Mouse (Mus musculus) layer of hippocampus, adult 18-20 months (tissue): ENCODE data around the gene Sgip1. TPM values are rescaled to one million over a fixed set of nuclear protein-coding genes. Genes with fewer than 3 reads are reported as not detected.

Source experiments
- DNase-seq, 2 experiments: peaks; one replicate each; pipeline ENCODE4 v3.0.0; 2022; ENCODE audit warnings: low spot score in 2 of 2
- total RNA-seq, 2 experiments: library from RNA; stranded (reverse); gene quantifications; 2 replicates each; pipeline ENCODE4 v1.2.3; 2021

The Sgip1 gene
- total RNA-seq, 2 experiments from 2014 or later = 253 to 278 TPM

DNA sequence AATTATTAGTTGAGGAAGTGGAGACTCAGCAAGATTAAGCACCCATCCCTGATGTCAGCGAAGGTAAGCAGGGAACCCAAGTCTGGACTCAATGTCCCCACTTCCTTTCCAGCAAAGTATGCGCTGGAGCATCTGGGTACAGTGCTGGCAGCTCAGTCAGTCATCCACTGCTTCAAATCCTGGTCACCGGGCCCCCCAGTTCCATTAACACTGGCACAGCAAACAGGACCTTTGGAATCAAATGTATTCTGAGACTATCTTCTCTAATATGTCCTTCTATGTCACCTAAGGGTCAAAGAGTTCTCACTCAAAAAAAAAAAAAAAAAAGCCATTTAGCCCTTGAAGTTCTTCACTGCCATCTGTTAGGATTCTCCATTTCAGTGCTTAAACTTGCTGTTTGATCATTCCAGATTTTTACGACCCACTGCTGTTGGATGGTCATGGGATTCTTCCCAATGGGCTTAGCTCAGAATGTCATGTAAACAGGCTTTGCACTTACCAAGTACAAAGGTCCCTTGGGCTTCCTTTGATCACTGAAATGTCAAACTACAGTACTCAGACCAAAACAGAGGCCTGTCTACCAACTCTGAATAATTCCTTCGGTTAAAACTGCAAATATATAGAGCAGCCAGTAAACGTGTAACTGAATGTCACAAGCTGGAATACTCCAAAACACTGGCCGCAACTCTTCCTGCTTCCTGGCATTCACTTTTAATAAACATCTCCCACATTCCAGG, 99.1 kb downstream of the Sgip1 start:
- DNase-seq = no peak

DNA sequence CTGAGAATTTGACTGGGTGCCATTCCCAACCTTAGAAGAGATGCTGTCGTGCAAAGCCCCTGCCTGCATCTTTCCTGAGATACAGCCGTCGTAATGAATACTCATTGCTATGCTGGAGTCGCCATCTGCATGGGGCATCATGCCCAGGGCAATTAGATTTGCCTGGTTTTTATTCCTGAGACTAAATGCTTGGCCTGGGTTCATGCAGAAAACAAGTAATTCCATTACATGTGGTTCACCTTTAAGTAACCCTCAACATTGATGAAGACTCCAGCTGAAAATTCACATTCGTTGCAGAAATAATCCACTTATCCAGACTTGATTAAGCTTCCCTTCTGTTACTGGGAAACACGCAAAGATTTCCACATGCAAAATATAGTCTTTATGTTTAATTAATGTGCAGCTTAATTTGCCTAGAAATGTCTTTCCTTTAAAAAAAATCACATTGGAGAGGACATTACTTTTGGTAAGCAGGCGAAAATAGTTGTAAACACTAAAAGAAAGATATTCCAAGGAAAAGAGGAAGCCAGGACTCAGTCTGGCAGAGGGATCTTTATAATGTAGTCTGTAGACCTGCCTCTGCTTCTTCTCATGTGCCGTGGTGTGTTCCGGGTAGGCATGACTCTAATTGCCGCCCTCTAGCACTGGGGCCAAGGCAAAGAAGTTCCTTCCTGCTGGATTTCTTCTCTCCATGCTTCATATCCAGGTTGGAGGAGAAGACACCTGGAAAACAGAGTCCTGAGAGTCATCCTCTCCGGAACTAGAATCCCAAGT, 100.0 kb downstream of the Sgip1 start:
- DNase-seq = peak in 1 of 2 experiments; percentile 60

DNA sequence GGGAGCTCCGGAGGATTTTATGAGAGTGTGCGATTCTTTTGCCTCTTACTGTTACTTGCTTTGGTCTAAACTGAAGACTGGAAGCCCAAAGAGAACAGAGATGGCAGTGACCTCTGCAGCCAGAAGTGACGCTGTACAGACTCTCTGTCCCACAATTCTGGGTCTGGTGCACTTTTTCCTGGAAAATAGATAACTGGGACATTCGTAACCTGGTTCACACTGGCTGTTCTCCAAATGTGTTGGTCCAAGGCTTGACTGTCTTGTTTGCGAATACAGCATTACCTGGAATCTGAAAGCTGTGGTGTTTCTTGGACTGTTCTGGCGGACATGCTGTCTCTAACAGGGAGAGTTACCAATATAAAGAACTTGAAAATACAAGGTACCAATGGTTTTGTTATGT, 109.4 kb downstream of the Sgip1 start:
- DNase-seq = no peak

DNA sequence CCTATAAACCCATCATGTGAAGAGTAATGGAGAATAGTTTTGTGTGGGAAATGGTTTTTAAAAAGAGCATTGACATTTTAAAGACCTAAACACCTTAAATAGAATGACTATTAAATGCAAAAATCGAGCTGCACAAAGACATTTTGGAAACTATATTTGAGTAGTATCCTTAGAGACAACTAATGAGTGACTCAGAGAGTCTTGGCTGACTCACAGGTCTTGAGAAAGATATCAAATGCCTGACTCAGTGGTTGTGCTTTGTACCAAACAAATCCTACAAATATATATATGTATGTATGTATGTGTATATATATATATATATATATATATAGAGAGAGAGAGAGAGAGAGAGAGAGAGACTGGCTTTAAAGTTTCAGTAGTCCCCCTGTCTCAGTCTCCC, 110.1 kb downstream of the Sgip1 start:
- DNase-seq = no peak

DNA sequence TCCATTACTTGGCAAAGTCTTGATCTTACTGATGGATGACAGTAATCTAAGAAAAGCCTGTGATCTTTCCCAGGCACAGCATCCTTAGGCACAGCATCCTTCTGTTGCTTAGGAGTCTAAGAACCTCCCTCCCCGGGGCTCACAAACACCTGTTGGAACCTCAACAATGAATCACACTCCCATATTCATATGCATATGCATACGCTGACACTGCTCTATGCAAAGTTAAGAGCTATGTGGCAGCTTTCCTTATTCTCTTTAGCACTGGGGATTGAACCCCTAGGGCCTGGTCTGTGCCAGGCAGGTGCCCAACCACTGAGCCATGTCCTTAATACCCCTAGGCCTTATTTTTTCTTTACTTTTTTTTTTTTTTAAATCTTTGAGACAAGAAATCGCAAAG, 111.2 kb downstream of the Sgip1 start:
- DNase-seq = peak in 1 of 2 experiments; percentile 42

DNA sequence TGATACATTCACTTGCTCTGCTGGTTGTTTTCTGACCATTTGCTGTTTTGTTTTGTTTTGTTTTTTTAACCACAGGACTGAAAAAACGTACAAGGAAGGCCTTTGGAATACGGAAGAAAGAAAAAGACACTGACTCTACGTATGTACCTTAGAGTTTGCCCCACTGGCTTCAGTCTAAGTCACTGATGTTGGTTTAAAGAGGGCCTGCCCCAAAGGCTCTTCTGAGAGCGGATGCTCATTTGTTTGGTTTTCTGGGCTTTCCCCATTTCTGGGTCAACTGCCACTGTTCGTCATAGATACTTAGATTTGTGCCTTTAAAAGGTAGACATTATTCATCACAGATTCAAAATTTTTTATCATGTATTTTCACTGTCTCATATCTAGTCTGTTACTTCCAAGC, 111.7 kb downstream of the Sgip1 start:
- no peak for DNase-seq

DNA sequence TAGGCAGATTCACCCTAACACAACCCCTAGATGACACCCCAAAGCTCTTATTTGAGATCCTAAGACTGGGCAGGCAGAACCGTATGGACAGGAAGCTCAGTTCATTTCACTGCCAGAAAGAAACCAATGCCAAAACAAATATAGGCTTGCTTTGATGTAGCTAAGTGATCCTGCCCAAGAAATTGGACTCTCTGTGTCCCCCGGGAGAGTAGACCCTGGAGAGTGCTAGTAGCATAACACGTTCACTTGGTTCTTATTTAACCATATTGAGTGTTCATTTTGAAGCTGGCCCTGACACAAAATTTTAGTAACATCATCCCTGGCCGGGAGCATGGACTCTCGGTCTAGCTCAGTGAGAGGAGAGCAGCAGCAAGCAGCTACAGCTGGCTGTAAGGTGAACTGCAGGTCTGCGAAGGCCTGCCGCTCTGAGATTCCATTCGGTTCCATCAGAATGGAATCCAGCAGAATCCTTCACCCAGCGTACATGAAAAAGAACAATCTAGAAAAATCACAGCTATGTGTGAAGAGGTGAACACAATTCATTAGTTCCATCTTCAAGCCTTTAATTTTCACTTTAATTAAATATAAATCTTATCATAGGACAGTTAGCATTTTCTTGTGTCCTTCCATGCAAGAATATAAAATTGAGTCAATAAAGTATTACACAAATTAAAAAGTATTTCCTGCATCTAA, 112.4 kb downstream of the Sgip1 start:
- DNase-seq = no peak

DNA sequence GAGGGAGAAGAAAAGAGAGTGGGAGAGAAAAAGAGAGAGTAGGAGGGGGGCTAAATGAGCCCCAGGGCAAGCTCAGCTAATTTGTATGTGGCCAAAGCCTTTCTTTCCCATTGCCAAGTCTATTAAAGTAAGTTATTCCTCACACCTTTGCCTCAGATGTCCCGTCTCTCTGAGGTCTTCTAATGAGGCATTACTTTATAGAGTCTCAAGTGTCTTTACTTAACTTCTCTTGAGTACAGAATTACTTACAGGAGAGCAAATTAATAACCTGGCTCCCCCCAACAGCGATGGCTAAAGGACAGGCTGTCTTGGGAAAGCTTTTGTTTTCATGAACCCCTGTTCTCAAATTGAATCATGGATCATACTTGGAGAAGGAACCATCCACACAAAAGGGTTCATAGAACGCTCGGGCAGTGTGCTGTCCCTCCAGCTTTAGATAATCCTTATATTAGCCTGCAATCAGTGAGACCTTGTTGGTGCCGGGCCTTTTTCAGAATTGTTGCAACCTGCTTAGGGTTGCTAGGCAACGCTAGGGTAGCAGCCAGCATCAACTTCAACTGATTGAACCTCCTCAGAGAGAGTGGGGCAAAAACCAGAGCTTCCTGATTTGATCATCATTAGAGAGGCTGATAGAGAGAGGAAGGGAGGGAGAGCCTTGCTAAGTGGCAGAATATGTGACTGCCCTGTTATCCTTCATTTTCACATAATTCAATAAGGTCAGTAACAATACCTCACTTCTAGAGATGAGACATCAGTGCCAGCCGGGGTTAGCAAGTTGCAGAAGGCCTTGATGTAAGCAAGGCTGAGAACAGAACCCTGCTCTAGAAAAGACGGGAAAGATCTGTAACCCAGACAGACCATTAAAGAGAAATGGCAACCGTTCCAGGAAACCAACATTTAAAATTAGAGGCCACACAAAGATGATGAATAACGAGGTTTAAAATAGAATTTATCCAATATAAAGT, 114.1 kb downstream of the Sgip1 start:
- peak; percentile 37 to 70 for DNase-seq

DNA sequence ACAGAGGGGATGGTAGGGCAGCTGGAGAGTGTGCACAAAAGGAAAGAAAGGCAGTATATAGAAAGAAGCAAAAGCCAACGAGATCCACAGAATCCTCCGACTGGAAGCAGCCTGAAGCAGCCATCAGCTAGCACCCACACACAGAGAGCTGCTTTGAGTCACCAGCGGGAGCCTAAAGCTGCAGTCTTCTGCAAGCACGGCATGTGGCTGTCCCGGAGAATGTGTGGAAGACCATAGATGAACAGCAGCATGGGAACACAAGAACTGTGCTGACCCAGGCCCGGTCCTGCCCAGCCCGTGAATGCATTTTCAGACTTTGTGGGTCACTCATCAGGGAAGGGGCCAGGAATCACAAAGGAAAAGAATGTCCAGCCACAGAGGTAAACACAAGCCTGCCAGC, 115.0 kb downstream of the Sgip1 start:
- peak; percentile 55 to 70 for DNase-seq

DNA sequence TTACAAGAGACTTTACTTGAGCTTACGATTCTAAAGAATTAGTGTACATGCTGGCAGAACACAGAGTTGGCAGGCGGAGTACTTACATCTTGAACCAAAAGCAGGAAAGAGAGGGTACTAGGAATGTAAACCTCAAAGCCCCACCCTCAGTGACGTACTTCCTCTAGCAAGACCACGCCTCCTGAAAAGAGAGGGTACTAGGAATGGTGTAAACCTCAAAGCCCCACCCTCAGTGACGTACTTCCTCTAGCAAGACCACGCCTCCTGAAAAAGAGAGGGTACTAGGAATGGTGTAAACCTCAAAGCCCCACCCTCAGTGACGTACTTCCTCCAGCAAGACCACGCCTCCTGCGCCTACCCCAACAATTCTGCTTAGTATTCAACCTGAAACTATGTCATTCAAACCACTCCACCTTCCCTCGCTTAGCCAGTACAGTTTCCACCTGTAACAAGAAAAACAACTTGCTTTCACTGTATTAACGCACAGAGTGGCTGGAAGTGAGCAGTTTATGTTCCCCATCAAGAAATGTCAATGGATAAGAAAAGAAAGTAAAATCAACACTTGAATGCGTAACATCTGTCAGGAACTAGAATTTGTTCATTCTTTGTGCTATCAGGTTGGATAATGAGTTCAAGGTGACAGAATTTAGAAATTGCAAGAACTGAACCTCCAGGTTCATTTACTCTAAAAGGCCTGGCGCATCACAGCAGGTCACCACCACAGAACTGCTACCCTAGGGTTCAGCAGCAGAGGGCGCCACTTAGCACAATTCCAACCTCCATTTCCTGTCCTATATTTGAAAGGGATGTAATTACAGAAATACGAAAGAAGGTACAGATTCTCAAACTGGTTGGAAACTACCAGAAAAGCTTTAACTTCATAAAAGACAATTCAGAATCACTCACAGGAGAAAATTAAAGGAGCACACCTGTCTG, 118.4 kb downstream of the Sgip1 start:
- no peak for DNase-seq

DNA sequence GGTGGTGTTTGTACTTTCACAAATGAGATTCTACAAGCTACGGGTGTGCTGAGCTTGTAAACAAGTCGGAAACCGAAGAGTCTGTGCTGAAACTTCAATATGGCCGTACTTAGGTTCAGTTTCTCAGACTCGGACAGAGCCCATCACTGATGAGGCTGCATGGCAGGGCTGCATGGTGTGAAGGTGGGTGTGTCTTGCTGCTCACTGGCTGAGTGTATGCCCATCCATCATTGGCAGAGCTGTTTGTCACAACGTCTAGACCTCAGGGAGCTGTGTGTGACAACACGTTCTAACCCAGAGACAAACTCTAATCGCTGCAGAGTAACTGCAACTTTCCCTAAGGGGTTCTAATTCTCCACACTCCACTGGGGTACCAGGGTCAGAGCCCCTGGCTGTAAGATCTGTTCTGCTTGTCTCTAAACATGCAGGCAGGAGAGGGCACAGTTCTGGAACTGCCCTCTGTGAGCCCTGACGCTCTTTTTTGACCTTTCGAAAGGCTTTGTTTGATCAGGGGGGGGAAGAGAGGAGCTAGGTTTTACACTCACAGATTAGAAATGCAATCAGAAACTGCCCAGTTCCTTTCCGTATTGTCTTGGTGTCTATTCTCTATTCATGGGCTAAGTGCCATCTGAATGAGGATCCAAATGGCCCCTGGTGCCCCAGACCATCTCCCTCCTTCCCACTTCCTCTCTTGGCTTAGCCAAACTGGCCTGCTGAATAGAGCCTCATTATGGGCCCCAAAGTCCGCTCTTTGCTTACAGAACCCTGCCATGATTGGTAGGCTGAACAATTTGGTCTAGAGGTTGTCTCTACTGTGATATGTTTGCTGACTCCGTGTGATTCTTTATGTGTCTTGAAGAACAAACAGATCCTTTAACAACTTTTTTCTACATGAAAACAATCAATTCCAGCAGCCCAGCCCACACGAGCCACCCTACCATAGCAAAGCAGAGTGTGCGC, 121.9 kb downstream of the Sgip1 start:
- no peak for DNase-seq

DNA sequence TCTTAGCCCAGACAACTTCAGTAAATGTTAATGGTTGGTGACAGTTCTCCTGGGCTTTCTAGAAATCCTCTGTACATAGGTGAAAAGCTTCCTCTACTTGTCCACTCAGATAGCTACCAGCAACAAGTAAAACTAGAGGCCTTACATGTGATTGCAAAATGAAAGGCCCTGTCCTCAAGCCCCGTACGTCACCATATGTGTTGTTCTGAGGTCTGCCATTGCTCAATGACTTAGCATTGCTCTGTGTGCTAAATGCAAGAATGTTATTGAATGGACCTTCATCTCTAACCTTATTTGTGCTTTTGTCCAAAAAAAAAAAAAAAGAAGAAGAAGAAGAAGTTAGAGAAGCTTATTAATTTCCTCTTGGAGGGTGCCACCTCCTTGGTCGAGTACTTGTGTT, 125.4 kb downstream of the Sgip1 start:
- DNase-seq = no peak

DNA sequence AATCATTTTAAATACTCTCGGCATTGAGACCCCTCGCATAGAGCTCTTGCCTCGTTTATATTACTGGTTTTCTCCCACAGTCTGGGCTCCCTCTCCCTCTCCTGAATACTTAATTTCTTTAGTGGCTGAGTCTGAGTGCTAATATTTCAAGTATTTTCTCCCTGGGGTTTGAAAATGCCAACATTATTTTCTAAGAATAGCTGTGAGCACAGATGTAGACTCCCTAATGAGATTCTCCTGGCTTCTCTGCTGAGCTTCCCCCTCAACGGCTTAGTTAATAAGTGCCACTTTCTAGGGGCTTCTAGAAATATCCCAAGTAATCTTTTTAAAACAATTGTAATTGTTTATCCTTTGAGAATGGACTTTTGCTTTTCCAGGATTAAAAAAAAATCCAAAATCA, 130.2 kb downstream of the Sgip1 start:
- DNase-seq = no peak

DNA sequence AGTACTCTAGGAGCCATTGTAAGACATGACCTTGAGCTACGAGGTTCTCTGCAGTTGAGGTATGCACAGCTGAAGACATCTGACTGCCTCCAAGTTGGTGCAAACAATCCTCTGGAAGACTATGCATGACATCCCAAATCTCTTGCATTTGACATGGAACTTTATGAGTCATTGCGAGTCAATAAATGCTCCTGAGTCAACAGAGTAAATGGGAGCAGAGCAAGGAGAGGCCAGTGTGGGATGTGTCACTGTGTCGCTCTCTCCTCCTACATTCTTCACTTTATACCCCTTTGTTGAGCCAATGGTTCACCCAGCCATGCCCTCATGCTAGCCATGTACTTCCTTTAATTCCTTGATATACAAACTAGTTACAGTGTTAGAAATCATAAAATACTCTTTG, 142.0 kb downstream of the Sgip1 start:
- DNase-seq = no peak

DNA sequence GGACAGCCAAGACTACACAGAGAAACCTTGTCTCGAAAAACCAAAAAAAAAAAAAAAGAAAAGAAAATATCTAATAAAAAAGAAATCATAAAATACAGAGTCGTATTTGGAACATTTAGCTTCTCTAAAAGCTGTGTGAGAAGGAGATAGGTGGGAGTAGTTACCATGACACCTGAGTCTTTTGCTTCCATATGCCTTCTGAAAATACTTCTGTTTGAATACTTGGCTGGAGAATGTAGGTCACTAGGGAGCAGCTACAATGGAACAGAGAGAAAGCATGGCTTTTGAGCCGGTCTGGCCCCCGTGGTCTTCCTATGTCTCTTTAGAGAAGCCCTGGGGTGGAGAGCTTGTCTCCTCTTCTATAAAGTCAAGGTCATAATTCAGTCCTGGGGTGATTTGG, 143.1 kb downstream of the Sgip1 start:
- DNase-seq = no peak

DNA sequence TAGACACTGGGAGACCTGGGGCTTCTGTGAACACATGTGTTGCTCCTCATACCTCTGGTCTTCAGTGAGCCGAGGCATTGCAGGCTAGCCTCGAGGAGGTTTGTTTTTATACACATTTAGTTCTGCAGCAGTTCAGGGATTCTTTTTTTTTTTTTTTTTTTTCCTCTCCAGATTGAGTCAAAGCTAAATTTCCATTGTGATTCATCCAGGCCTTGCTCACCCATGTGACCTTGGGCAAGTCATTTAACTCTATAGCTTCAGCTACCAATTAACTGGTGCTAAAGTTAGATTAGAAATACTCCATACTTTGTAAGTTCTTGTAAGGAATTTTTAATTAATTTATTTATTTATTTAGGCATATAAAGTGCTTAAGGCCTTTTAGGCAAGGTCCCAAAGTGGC, 145.4 kb downstream of the Sgip1 start:
- no peak for DNase-seq

DNA sequence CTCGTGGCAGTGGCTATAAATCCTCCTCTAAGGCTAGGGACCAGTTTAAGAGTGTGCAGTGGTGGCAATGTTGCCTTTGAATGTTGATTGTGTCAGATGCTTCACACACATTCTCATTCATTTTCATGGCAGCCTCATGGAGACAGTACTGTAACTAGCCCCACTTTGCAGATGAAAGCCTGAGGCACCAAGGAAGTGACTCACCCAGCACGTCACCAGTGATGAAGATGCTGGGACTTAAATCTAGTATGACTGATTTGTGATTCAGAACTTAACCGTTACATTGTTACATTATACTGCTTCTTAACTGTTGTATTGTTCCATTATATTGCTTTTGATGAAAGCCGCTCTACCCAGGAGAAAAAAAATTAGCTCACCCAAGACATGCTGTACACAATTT, 145.8 kb downstream of the Sgip1 start:
- no peak for DNase-seq

DNA sequence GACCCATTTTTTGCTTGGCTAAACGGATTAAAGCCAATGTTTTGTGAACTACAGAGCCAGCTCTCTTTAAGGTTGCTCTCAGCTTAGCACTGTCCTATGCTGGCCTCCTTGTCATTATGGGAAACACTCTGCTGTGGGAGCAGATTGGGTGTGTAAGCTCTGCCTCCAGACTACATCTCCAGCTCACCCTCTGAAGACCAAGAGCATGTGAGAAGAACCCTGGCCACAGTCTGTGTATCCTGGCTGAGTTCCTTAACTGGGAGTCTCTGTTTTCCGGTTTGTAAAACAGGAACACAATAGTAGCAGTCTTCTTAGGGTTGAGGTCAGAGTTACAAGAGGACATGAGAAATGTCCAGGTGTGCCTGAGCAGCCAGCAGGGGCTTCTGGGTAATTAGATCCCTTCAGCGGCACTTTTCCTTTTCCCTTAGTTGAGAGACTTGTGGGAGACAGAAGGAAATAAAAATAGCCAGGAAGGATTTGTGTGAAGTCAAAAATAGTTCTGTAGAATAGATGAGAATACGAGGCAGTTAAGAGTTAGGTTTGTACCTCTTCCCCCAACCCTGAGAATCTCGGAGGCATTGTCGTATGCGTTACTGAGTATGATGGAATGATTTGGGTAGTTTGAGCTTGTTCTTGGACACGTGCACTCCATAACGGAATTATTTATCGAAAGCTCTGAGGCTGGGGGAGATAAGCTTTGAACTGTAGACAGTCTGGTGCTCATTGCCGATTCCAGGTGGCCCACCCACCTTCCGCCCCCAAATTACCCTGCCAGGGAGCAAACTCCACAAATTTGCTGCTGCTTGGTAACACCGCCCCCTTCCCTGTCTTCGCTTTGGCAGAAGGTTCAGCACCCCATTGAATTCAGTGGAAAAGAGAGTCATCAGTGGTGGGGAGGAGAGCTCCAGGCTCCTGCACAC, 146.9 kb downstream of the Sgip1 start:
- peak; percentile 85 to 92 for DNase-seq
